Mouse (Mus musculus): ENCODE results near the gene Tgfb1. TPM values are rescaled to one million over a fixed set of nuclear protein-coding genes. Genes with fewer than 3 reads are reported as not detected.

The Tgfb1 gene
- polyA plus RNA-seq, 1 experiment from 2014 or later: 3.2 TPM

DNA sequence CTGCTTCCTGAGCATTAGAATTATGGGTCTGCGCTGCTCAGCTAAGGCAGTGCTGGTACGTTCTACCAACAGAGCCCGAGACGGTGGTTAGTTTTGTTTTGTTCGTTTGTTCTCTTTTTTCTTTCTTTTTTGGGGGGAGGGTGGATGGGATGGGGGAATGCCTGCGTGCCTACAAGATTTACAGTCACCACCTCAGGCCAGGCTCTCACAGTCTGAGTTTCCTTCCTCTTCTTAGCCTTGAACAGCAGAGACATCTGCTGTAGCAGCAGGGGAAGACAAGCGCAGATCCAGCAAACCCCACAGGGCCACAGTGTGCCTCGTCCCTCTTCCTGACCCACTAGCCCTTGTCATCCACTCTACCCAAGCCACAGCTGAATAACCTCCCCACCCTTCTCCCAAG lies 35.5 kb upstream of the Tgfb1 start:
- Histone ChIP-seq H3K9me3 (ENCODE audit: control insufficient read depth, low read length) (no peaks in the 10 kb centered on the region), H3K9ac (ENCODE audit: low read length) (no peak overlapping the region), H3K27me3 (replicated peaks; ENCODE audit: control insufficient read depth, insufficient read depth, low read length) (no peaks in the 10 kb centered on the region), H3K27ac (ENCODE audit: low read depth) (no peak overlapping the region), H3K4me2 (ENCODE audit: low read length) (no peak overlapping the region), H3K4me3 (ENCODE audit: low read depth, low read length) (no peak overlapping the region), H3K4me1 (replicated peaks; ENCODE audit: control insufficient read depth, insufficient read depth, low read length) (no peaks in the 10 kb centered on the region), H3K36me3 (ENCODE audit: control insufficient read depth, insufficient read depth, low read length) (no peaks in the 10 kb centered on the region)
- no peak for DNase-seq (ENCODE audit: low spot score)
- WGBS: 91% methylated on average over 8 of the region's 8 CpGs
- no peak for ATAC-seq (replicated peaks; ENCODE audit: low FRiP score, low TSS enrichment, low read depth)

DNA sequence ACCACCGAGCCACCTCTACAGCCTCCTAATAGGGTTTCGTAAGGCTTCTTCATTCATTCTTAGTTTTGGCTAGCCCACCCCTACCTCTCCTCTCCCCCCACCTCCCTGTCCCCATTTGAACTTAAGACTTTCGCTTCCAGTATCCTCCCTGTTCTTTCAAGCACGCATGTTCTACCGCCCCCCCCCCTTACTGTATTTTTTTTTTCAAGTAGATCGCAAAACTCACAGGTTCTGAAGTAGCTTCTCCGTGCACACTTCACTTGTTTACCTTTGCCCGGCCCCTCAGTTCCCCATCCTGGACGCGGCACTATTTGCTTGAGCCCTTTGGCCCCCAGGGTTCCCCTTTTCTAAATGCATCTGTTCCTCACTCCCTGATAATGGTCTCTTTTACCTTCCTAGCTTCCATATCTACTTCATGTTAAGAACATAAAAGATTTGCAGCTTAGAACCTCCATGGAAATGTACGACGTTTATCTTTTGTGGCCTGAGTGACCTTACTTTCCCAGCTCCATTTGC lies 34.5 kb upstream of the Tgfb1 start:
- no peak for ATAC-seq (replicated peaks; ENCODE audit: low FRiP score, low TSS enrichment, low read depth)
- no peak overlapping the region for H3K9ac ChIP-seq (ENCODE audit: low read length)
- no peaks in the 10 kb centered on the region for H3K27me3 ChIP-seq (replicated peaks; ENCODE audit: control insufficient read depth, insufficient read depth, low read length)
- H3K4me2 ChIP-seq (ENCODE audit: low read length): no peak overlapping the region
- no peak overlapping the region for H3K4me3 ChIP-seq (ENCODE audit: low read depth, low read length)
- peaks cover 2% of the 10 kb centered on the region; the same call in 1 of the 2 replicates for H3K4me1 ChIP-seq (replicated peaks; ENCODE audit: control insufficient read depth, insufficient read depth, low read length)
- no peak overlapping the region for H3K27ac ChIP-seq (ENCODE audit: low read depth)
- no peaks in the 10 kb centered on the region for H3K36me3 ChIP-seq (ENCODE audit: control insufficient read depth, insufficient read depth, low read length)
- WGBS: 81% methylated on average over 12 of the region's 12 CpGs
- no peak for DNase-seq (ENCODE audit: low spot score)
- no peaks in the 10 kb centered on the region for H3K9me3 ChIP-seq (ENCODE audit: control insufficient read depth, low read length)

DNA sequence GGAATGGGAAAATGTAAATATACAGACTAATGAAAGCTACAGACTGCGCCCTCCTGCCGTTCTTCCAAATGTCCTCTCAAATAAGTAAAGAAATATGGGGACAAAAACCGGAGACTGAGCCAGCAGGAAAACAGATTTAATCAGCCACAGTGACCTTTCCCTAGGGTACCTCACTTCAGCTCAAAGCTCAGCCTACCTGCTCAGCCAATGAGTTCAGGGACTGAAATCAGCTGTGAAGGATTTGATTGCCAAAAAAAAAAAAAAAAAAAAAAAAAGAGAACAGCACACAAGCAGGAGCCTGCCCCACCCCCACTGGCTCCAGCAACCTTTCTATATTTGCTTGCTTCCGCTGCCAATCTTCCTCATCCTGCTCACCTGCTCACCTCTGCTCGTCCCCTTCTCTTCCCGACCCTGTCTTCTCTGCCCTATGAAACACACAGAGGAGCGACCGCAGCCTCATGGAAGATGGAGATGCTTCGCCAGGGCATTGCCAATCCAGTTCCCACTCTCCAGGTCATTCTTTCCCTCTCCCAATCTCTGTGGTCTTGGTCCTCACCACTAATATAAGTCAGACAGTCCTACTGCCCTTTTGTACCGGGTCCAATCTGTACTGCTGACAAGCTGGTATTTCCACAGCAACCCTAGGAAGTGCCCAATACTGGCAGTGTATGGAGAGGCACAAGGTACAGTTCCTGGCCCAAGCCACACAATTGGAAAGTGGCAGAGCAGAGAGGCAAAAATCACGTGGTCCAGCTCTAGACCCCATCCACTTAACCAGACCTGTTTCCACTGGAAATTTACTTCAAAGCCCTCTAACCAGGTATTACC lies 31.0 kb upstream of the Tgfb1 start:
- no peak overlapping the region for H3K4me3 ChIP-seq (ENCODE audit: low read depth, low read length)
- H3K27me3 ChIP-seq (replicated peaks; ENCODE audit: control insufficient read depth, insufficient read depth, low read length): no peaks in the 10 kb centered on the region
- H3K9ac ChIP-seq (ENCODE audit: low read length): no peak overlapping the region
- no peak overlapping the region for H3K4me2 ChIP-seq (ENCODE audit: low read length)
- ATAC-seq (replicated peaks; ENCODE audit: low FRiP score, low TSS enrichment, low read depth) (no peak), DNase-seq (ENCODE audit: low spot score) (no peak)
- no peaks in the 10 kb centered on the region for H3K36me3 ChIP-seq (ENCODE audit: control insufficient read depth, insufficient read depth, low read length)
- WGBS: 74% methylated on average over 11 of the region's 11 CpGs
- no peaks in the 10 kb centered on the region for H3K9me3 ChIP-seq (ENCODE audit: control insufficient read depth, low read length)
- peaks cover 8% of the 10 kb centered on the region; the same call in 1 of the 2 replicates for H3K4me1 ChIP-seq (replicated peaks; ENCODE audit: control insufficient read depth, insufficient read depth, low read length)
- no peak overlapping the region for H3K27ac ChIP-seq (ENCODE audit: low read depth)

DNA sequence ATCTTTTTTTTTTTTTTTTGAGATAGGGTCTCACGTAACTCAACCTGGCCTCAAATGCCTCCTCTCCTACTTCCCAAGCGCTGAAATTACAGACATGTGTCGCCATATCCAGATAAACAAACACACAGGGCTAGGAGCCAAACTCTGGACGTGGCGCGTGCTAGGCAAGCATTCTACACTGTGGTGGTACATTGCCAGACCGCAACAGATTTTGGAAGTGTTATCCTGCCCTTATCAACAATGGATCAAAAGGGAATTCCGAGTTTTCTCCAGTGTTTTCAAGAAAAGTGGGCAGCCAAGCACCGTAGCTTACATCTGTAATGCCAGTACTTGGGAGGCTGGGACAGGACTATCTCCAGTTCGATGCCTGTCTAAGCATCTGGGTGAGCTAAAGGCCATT lies 29.0 kb upstream of the Tgfb1 start:
- 38% methylated on average over 10 of the region's 10 CpGs for WGBS
- Histone ChIP-seq H3K27ac (ENCODE audit: low read depth) (no peak overlapping the region), H3K9ac (ENCODE audit: low read length) (peak overlapping the region; percentile 74), H3K9me3 (ENCODE audit: control insufficient read depth, low read length) (no peaks in the 10 kb centered on the region), H3K27me3 (replicated peaks; ENCODE audit: control insufficient read depth, insufficient read depth, low read length) (no peaks in the 10 kb centered on the region), H3K4me2 (ENCODE audit: low read length) (peak overlapping the region; percentile 85), H3K36me3 (ENCODE audit: control insufficient read depth, insufficient read depth, low read length) (peaks cover 10% of the 10 kb centered on the region; the same call in 1 of the 2 replicates), H3K4me3 (ENCODE audit: low read depth, low read length) (peak overlapping the region; percentile 81), H3K4me1 (replicated peaks; ENCODE audit: control insufficient read depth, insufficient read depth, low read length) (peaks cover 8% of the 10 kb centered on the region; the same call in 1 of the 2 replicates)
- ATAC-seq (replicated peaks; ENCODE audit: low FRiP score, low TSS enrichment, low read depth) (no peak), DNase-seq (ENCODE audit: low spot score) (no peak)

DNA sequence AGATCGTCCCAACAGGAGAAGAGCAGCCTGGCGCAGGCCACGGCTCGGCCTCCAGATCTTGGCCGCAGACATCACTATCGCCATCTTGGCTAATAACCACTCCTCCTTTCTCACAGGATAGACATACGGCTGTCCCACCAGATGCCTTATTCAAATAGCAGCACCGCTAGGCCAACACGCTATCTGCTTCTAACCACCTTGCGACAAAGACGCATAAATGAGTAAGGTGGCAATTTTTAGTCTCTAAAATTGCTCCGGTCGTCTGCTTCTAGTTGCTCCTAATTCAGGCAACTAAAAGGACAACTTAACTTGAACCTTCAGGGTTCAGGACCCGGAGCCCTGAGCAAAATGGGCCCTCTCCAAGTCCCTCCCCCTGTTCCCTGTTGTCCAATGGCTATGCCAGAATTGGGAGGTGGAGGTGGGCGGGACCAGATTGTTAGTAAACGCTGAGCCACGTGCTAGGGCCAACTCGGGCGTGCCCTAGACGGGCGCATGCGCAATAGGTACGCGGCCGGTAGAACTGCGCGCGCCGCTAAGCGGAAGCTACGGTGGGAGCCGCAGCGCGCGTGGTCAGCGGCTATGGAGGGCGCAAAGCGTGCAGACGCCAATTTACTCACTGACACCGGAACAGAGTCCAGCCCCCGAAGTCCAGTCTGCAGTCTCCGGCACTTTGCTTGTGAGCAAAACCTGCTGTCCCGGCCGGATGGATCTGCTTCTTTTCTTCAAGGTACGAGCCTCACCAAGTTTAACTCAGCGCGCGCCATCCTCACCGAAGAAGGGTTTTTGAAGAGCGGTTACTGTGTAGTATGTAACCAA lies 27.9 kb upstream of the Tgfb1 start, which contains the start of the genes Bckdha and Exosc5:
Bckdha (minus strand) TSS at position 325 of the 816 bp plus-strand sequence.
Exosc5 (plus strand) TSS at position 508 of the 816 bp plus-strand sequence.
- H3K4me1 ChIP-seq (replicated peaks; ENCODE audit: control insufficient read depth, insufficient read depth, low read length): peaks cover 8% of the 10 kb centered on the region; the same call in 1 of the 2 replicates
- H3K27me3 ChIP-seq (replicated peaks; ENCODE audit: control insufficient read depth, insufficient read depth, low read length): no peaks in the 10 kb centered on the region
- no peaks in the 10 kb centered on the region for H3K9me3 ChIP-seq (ENCODE audit: control insufficient read depth, low read length)
- H3K36me3 ChIP-seq (ENCODE audit: control insufficient read depth, insufficient read depth, low read length): peaks cover 15% of the 10 kb centered on the region; the same call in 1 of the 2 replicates
- H3K4me3 ChIP-seq (ENCODE audit: low read depth, low read length): peak within 1 kb of the TSS; percentile 81
- H3K4me2 ChIP-seq (ENCODE audit: low read length): peak within 1 kb of the TSS; percentile 85
- DNase-seq (ENCODE audit: low spot score) (peak; percentile 96), ATAC-seq (replicated peaks; ENCODE audit: low FRiP score, low TSS enrichment, low read depth) (peak; percentile 98)
- peak within 1 kb of the TSS; percentile 74 for H3K9ac ChIP-seq (ENCODE audit: low read length)
- WGBS: under 1% methylated on average over 50 of the region's 50 CpGs
- H3K27ac ChIP-seq (ENCODE audit: low read depth): peak within 1 kb of the TSS; percentile 76

DNA sequence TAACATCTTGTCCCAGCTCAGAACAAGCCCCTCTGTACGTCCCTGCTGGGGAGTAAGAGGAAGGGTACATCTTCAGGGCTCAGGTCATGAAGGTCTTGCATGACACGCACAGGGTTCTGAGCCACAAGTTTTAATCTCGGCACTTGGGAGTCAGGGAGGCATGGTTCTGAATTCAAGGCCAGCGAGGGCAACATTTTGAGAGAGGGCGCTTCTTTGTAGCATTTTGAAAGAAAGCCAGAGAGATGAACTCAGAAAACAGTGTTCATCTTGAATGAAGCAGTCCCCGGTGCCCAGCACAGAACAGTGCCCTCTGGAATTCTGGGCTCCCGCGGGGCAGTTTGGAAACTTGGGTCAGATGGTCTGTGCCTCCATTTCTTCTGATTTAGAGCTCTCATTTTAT lies 20.4 kb upstream of the Tgfb1 start:
- no peak for ATAC-seq (replicated peaks; ENCODE audit: low FRiP score, low TSS enrichment, low read depth)

DNA sequence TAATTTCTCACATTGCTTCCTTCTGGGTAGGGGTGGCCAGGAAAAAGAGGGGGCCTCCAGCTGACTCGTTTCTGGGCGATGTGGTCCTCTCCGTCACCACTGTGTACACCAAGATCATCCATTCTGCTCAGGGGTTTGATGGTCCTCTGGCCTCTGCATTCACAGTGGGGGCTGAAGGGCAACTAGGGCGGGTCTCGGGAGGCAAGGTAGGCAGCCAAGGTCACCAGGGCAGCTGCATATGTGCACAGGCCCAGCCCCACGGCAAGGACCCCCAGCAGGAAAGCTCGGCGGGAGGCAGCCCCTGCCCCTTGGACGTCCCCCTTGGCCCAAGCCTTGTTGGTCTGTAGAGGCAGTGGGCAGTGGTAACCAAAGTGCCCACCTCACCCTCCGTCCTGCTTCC lies 17.6 kb upstream of the Tgfb1 start:
- H3K4me1 ChIP-seq (replicated peaks; ENCODE audit: control insufficient read depth, insufficient read depth, low read length): no peaks in the 10 kb centered on the region
- ATAC-seq (replicated peaks; ENCODE audit: low FRiP score, low TSS enrichment, low read depth) (no peak), DNase-seq (ENCODE audit: low spot score) (no peak)
- H3K4me2 ChIP-seq (ENCODE audit: low read length): no peak overlapping the region
- H3K36me3 ChIP-seq (ENCODE audit: control insufficient read depth, insufficient read depth, low read length): peaks cover 38% of the 10 kb centered on the region
- H3K9ac ChIP-seq (ENCODE audit: low read length): no peak overlapping the region
- H3K27ac ChIP-seq (ENCODE audit: low read depth): no peak overlapping the region
- 92% methylated on average over 10 of the region's 10 CpGs for WGBS
- no peaks in the 10 kb centered on the region for H3K9me3 ChIP-seq (ENCODE audit: control insufficient read depth, low read length)
- no peak overlapping the region for H3K4me3 ChIP-seq (ENCODE audit: low read depth, low read length)
- peaks cover 8% of the 10 kb centered on the region for H3K27me3 ChIP-seq (replicated peaks; ENCODE audit: control insufficient read depth, insufficient read depth, low read length)

More for the DNA sequence above, 20.4 kb upstream of the Tgfb1 start:
- Histone ChIP-seq H3K4me1 (replicated peaks; ENCODE audit: control insufficient read depth, insufficient read depth, low read length) (no peaks in the 10 kb centered on the region), H3K27me3 (replicated peaks; ENCODE audit: control insufficient read depth, insufficient read depth, low read length) (no peaks in the 10 kb centered on the region), H3K27ac (ENCODE audit: low read depth) (no peak overlapping the region), H3K9ac (ENCODE audit: low read length) (no peak overlapping the region), H3K4me2 (ENCODE audit: low read length) (no peak overlapping the region), H3K9me3 (ENCODE audit: control insufficient read depth, low read length) (no peaks in the 10 kb centered on the region), H3K4me3 (ENCODE audit: low read depth, low read length) (no peak overlapping the region), H3K36me3 (ENCODE audit: control insufficient read depth, insufficient read depth, low read length) (peaks cover 49% of the 10 kb centered on the region)
- 91% methylated on average over 8 of the region's 8 CpGs for WGBS
- no peak for DNase-seq (ENCODE audit: low spot score)

DNA sequence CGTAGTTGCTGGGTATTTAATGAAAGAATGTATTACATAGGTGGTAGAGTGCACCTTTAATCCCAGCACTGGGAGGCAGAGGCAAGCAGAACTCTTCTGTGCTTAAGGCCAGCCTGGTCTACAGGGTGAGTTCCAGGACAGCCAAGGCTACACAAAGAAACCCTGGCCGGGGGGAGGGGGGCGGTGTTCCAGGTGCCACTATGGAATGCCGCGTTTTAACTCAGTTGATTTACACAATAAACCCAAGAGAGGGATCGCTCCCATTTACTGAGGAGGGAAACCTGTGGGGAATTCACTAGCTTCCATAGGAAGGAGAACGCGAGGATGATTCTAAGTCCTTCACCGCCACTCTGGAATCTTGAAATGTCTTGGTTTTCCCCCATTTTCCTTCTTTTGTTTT lies 17.2 kb upstream of the Tgfb1 start:
- no peak overlapping the region for H3K27ac ChIP-seq (ENCODE audit: low read depth)
- DNase-seq (ENCODE audit: low spot score) (no peak), ATAC-seq (replicated peaks; ENCODE audit: low FRiP score, low TSS enrichment, low read depth) (no peak)
- H3K9me3 ChIP-seq (ENCODE audit: control insufficient read depth, low read length): no peaks in the 10 kb centered on the region
- H3K9ac ChIP-seq (ENCODE audit: low read length): no peak overlapping the region
- H3K4me3 ChIP-seq (ENCODE audit: low read depth, low read length): no peak overlapping the region
- 79% methylated on average over 9 of the region's 9 CpGs for WGBS
- H3K4me1 ChIP-seq (replicated peaks; ENCODE audit: control insufficient read depth, insufficient read depth, low read length): 0 out of 2 replicates have a peak, but pooled peaks cover 2% of the 10 kb centered on the region
- H3K36me3 ChIP-seq (ENCODE audit: control insufficient read depth, insufficient read depth, low read length): peaks cover 36% of the 10 kb centered on the region
- H3K27me3 ChIP-seq (replicated peaks; ENCODE audit: control insufficient read depth, insufficient read depth, low read length): peaks cover 13% of the 10 kb centered on the region
- H3K4me2 ChIP-seq (ENCODE audit: low read length): no peak overlapping the region
